Mouse (Mus musculus) heart, postnatal 0 days (tissue): Measurements from ENCODE around the gene Olfr1131. TPM values are rescaled to one million over a fixed set of nuclear protein-coding genes. Genes with fewer than 3 reads are reported as not detected.

Source experiments
- ATAC-seq: fragments of 200-750 bp; cut with Nextera tagmentation; 2 replicates; pipeline ENCODE4 v1.8.0; 2017; ENCODE audit warnings: low read depth, moderate number of reproducible peaks, moderate library complexity; ENCODE audit not compliant: insufficient read depth
- DNase-seq: peaks from one replicate; pipeline ENCODE4 v3.0.0-alpha.2; 2016; ENCODE audit warnings: low spot score
- H3K27ac ChIP-seq: fragments of 300-500 bp; sonication (generic); 2 replicates; pipeline ENCODE4 v1.5.1; 2014; ENCODE audit warnings: low read depth, mild to moderate bottlenecking
- H3K27me3 ChIP-seq: fragments of 300-500 bp; sonication (generic); 2 replicates; pipeline ENCODE4 v1.6.1; 2014; ENCODE audit warnings: low read length, mixed read lengths; ENCODE audit not compliant: control insufficient read depth, insufficient read depth
- H3K36me3 ChIP-seq: fragments of 300-500 bp; sonication (generic); replicated peaks from 2 replicates; pipeline ENCODE4 v1.6.1; 2014; ENCODE audit warnings: low read length, mixed read lengths; ENCODE audit not compliant: control insufficient read depth, insufficient read depth
- H3K4me1 ChIP-seq: fragments of 300-500 bp; sonication (generic); 2 replicates; pipeline ENCODE4 v1.6.1; 2014; ENCODE audit warnings: antibody characterized with exemption; ENCODE audit not compliant: control insufficient read depth, insufficient read depth
- H3K4me2 ChIP-seq: fragments of 300-500 bp; sonication (generic); 2 replicates; pipeline ENCODE4 v1.6.1; 2014; ENCODE audit warnings: low read depth, mild to moderate bottlenecking, low read length, moderate library complexity
- H3K4me3 ChIP-seq: fragments of 300-500 bp; sonication (generic); 2 replicates; pipeline ENCODE4 v1.5.1; 2014; ENCODE audit warnings: low read depth, low read length
- H3K9ac ChIP-seq: fragments of 300-500 bp; sonication (generic); replicated peaks from 2 replicates; pipeline ENCODE4 v1.6.1; 2014; ENCODE audit warnings: low read depth, low read length, mixed read lengths
- H3K9me3 ChIP-seq: fragments of 300-500 bp; sonication (generic); replicated peaks from 2 replicates; pipeline ENCODE4 v1.6.1; 2016; ENCODE audit warnings: low read length; ENCODE audit not compliant: control insufficient read depth
- CTCF ChIP-seq: IDR thresholded peaks from 2 replicates; pipeline ENCODE4 v1.5.1; 2016; ENCODE audit warnings: antibody characterized with exemption, control low read depth, low read depth
- EP300 ChIP-seq: IDR thresholded peaks from 2 replicates; pipeline ENCODE4 v1.6.1; 2016; ENCODE audit warnings: antibody characterized with exemption, low read depth
- WGBS: fragments of 180-500 bp; shearing (Covaris S2); extraction: QIAGEN DNeasy Blood & Tissue Kit; methylation state at CpG from one replicate; pipeline ENCODE4 v1.1.7; 2014; 5-methylcytosine and 5-hydroxymethylcytosine counted together
- polyA plus RNA-seq: library from polyadenylated mRNA; unstranded; fragments of >200 nt; fragmentation: Nextera tagmentation; extraction: Ambion mirVana; gene quantifications from 2 replicates; pipeline ENCODE4 v1.2.1, GENCODE M21; 2015
- total RNA-seq: library from RNA; depleted of rRNA; stranded (reverse); fragments of >200 nt; gene quantifications from 2 replicates; pipeline ENCODE4 v1.2.3, GENCODE M21; 2014; ENCODE audit warnings: low replicate concordance; rRNA removed

Gene Olfr1131
- total and polyA plus RNA-seq, 2 experiments from 2014 or later = not detected

- Histone ChIP-seq H3K27ac (no peak within 1 kb of the TSS), H3K4me1 (no peaks in the 10 kb centered on the region), H3K9ac (no peak within 1 kb of the TSS), H3K36me3 (no peaks in the 10 kb centered on the region), H3K27me3 (no peaks in the 10 kb centered on the region), H3K9me3 (no peaks in the 10 kb centered on the region), H3K4me3 (no peak within 1 kb of the TSS), H3K4me2 (no peak within 1 kb of the TSS)
- WGBS = 11% methylated on average over 1 of the region's 1 CpGs
- ATAC-seq (no peak), DNase-seq (no peak)
- TF ChIP-seq EP300 (no peak), CTCF (no peak)
These were observed 46.7 kb downstream of the Olfr1131 start, which contains the start of gene Olfr1135 for GRCm38 (mm10) chr2:87673564-87673963. Gene Olfr1135 (minus strand): TSS chr2:87673664.

Other genes starting within 250 kb of the Olfr1131 start
- gene Olfr1122, start 241.3 kb upstream of the Olfr1131 start, total RNA-seq = not detected in 2 replicates
- not detected in 2 replicates for gene Olfr1122, start 241.3 kb upstream of the Olfr1131 start, polyA plus RNA-seq
- gene Olfr1123, start 210.5 kb upstream of the Olfr1131 start, total RNA-seq = not detected in 2 replicates
- not detected in 2 replicates for gene Olfr1123, start 210.5 kb upstream of the Olfr1131 start, polyA plus RNA-seq
- gene Olfr1124, start 196.8 kb upstream of the Olfr1131 start, total RNA-seq = not detected in 2 replicates
- 0.04 TPM in 2 replicates for gene Olfr1124, start 196.8 kb upstream of the Olfr1131 start, polyA plus RNA-seq
- gene Olfr1126, start 173.1 kb upstream of the Olfr1131 start, total RNA-seq = not detected in 2 replicates
- gene Olfr1126, start 173.1 kb upstream of the Olfr1131 start, polyA plus RNA-seq = not detected in 2 replicates
- gene Pramel7, start 130.0 kb upstream of the Olfr1131 start, total RNA-seq = not detected in 2 replicates
- gene Pramel7, start 130.0 kb upstream of the Olfr1131 start, polyA plus RNA-seq = not detected in 2 replicates
- gene Pramel6, start 120.5 kb upstream of the Olfr1131 start, total RNA-seq = not detected in 2 replicates
- gene Pramel6, start 120.5 kb upstream of the Olfr1131 start, polyA plus RNA-seq = not detected in 2 replicates
- gene Olfr153, start 95.3 kb upstream of the Olfr1131 start, total RNA-seq = not detected in 2 replicates
- not detected in 2 replicates for gene Olfr153, start 95.3 kb upstream of the Olfr1131 start, polyA plus RNA-seq
- not detected in 2 replicates for gene Olfr1128, start 81.6 kb upstream of the Olfr1131 start, total RNA-seq
- gene Olfr1128, start 81.6 kb upstream of the Olfr1131 start, polyA plus RNA-seq = not detected in 2 replicates
- not detected in 2 replicates for gene Olfr1129, start 53.2 kb upstream of the Olfr1131 start, total RNA-seq
- gene Olfr1129, start 53.2 kb upstream of the Olfr1131 start, polyA plus RNA-seq = not detected in 2 replicates
- gene Olfr1130, start 20.9 kb upstream of the Olfr1131 start, total RNA-seq = not detected in 2 replicates
- gene Olfr1130, start 20.9 kb upstream of the Olfr1131 start, polyA plus RNA-seq = not detected in 2 replicates
- not detected in 2 replicates for gene Olfr1132, start 10.4 kb downstream of the Olfr1131 start, total RNA-seq
- gene Olfr1132, start 10.4 kb downstream of the Olfr1131 start, polyA plus RNA-seq = not detected in 2 replicates
- not detected in 2 replicates for gene Olfr1133, start 20.3 kb downstream of the Olfr1131 start, total RNA-seq
- not detected in 2 replicates for gene Olfr1133, start 20.3 kb downstream of the Olfr1131 start, polyA plus RNA-seq
- gene Olfr1134, start 31.4 kb downstream of the Olfr1131 start, total RNA-seq = not detected in 2 replicates
- gene Olfr1134, start 31.4 kb downstream of the Olfr1131 start, polyA plus RNA-seq = not detected in 2 replicates
- not detected in 2 replicates for gene Olfr1135, start 46.6 kb downstream of the Olfr1131 start, total RNA-seq
- not detected in 2 replicates for gene Olfr1135, start 46.6 kb downstream of the Olfr1131 start, polyA plus RNA-seq
- gene Olfr1136, start 66.8 kb downstream of the Olfr1131 start, total RNA-seq = not detected in 2 replicates
- not detected in 2 replicates for gene Olfr1136, start 66.8 kb downstream of the Olfr1131 start, polyA plus RNA-seq
- not detected in 2 replicates for gene Olfr1137, start 86.1 kb downstream of the Olfr1131 start, total RNA-seq
- gene Olfr1137, start 86.1 kb downstream of the Olfr1131 start, polyA plus RNA-seq = not detected in 2 replicates
- not detected in 2 replicates for gene Olfr1138, start 112.9 kb downstream of the Olfr1131 start, total RNA-seq
- gene Olfr1138, start 112.9 kb downstream of the Olfr1131 start, polyA plus RNA-seq = not detected in 2 replicates
- not detected in 2 replicates for gene Olfr1140, start 116.6 kb downstream of the Olfr1131 start, total RNA-seq
- gene Olfr1140, start 116.6 kb downstream of the Olfr1131 start, polyA plus RNA-seq = not detected in 2 replicates
- gene Olfr1141, start 126.9 kb downstream of the Olfr1131 start, total RNA-seq = not detected in 2 replicates
- not detected in 2 replicates for gene Olfr1141, start 126.9 kb downstream of the Olfr1131 start, polyA plus RNA-seq
- gene Olfr152, start 152.4 kb downstream of the Olfr1131 start, total RNA-seq = not detected in 2 replicates
- not detected in 2 replicates for gene Olfr152, start 152.4 kb downstream of the Olfr1131 start, polyA plus RNA-seq
- gene Olfr1143, start 173.5 kb downstream of the Olfr1131 start, total RNA-seq = not detected in 2 replicates
- gene Olfr1143, start 173.5 kb downstream of the Olfr1131 start, polyA plus RNA-seq = not detected in 2 replicates
- gene Olfr1145, start 182.7 kb downstream of the Olfr1131 start, total RNA-seq = not detected in 2 replicates
- not detected in 2 replicates for gene Olfr1145, start 182.7 kb downstream of the Olfr1131 start, polyA plus RNA-seq
- not detected in 2 replicates for gene Olfr1148, start 203.4 kb downstream of the Olfr1131 start, total RNA-seq
- gene Olfr1148, start 203.4 kb downstream of the Olfr1131 start, polyA plus RNA-seq = not detected in 2 replicates
- not detected in 2 replicates for gene Olfr1150-ps1, start 216.9 kb downstream of the Olfr1131 start, total RNA-seq
- gene Olfr1150-ps1, start 216.9 kb downstream of the Olfr1131 start, polyA plus RNA-seq = not detected in 2 replicates
- not detected in 2 replicates for gene Olfr1151, start 228.8 kb downstream of the Olfr1131 start, total RNA-seq
- gene Olfr1151, start 228.8 kb downstream of the Olfr1131 start, polyA plus RNA-seq = not detected in 2 replicates
- gene Olfr1152, start 239.4 kb downstream of the Olfr1131 start, total RNA-seq = not detected in 2 replicates
- not detected in 2 replicates for gene Olfr1152, start 239.4 kb downstream of the Olfr1131 start, polyA plus RNA-seq